Mouse (Mus musculus) intestine, embryonic 15.5 days (tissue): ENCODE data around the gene Carns1. TPM values are rescaled to one million over a fixed set of nuclear protein-coding genes. Genes with fewer than 3 reads are reported as not detected.

ENCODE experiments used
- ATAC-seq: fragments of 200-750 bp; cut with Nextera tagmentation; 2 replicates; pipeline ENCODE4 v1.8.0; 2017; ENCODE audit warnings: moderate TSS enrichment, moderate library complexity
- H3K27ac ChIP-seq: fragments of 300-500 bp; sonication (generic); 2 replicates; pipeline ENCODE4 v1.5.1; 2015; ENCODE audit warnings: mild to moderate bottlenecking, inconsistent platforms
- H3K27me3 ChIP-seq: fragments of 300-500 bp; sonication (generic); replicated peaks from 2 replicates; pipeline ENCODE4 v1.6.1; 2015; ENCODE audit warnings: inconsistent platforms
- H3K36me3 ChIP-seq: fragments of 300-500 bp; sonication (generic); 2 replicates; pipeline ENCODE4 v1.6.1; 2015; ENCODE audit warnings: inconsistent platforms
- H3K4me1 ChIP-seq: fragments of 300-500 bp; sonication (generic); replicated peaks from 2 replicates; pipeline ENCODE4 v1.6.1; 2015; ENCODE audit warnings: inconsistent platforms
- H3K4me2 ChIP-seq: fragments of 300-500 bp; sonication (generic); replicated peaks from 2 replicates; pipeline ENCODE4 v1.6.1; 2015; ENCODE audit warnings: mild to moderate bottlenecking, inconsistent platforms
- H3K4me3 ChIP-seq: fragments of 300-500 bp; sonication (generic); replicated peaks from 2 replicates; pipeline ENCODE4 v1.5.1; 2015; ENCODE audit warnings: inconsistent platforms
- H3K9ac ChIP-seq: fragments of 300-500 bp; sonication (generic); 2 replicates; pipeline ENCODE4 v1.6.1; 2015; ENCODE audit warnings: inconsistent platforms
- H3K9me3 ChIP-seq: fragments of 300-500 bp; sonication (generic); 2 replicates; pipeline ENCODE4 v1.6.1; 2016; ENCODE audit warnings: inconsistent platforms
- WGBS: fragments of 180-500 bp; shearing (Covaris S2); methylation state at CpG from one replicate; pipeline ENCODE4 v1.1.7; 2015; 5-methylcytosine and 5-hydroxymethylcytosine counted together
- polyA plus RNA-seq: library from polyadenylated mRNA; unstranded; fragments of >200 nt; fragmentation: Nextera tagmentation; extraction: Ambion mirVana; gene quantifications from 2 replicates; pipeline ENCODE4 v1.2.1, GENCODE M21; 2015

The Carns1 gene
- polyA plus RNA-seq, 1 experiment from 2014 or later, result 1.7 TPM

GRCm38 (mm10) chr19:4151488-4151860 lies 23.8 kb downstream of the Carns1 start:
- H3K4me1 ChIP-seq, result peaks cover 18% of the 10 kb centered on the region
- peaks cover 9% of the 10 kb centered on the region for H3K36me3 ChIP-seq

DNA sequence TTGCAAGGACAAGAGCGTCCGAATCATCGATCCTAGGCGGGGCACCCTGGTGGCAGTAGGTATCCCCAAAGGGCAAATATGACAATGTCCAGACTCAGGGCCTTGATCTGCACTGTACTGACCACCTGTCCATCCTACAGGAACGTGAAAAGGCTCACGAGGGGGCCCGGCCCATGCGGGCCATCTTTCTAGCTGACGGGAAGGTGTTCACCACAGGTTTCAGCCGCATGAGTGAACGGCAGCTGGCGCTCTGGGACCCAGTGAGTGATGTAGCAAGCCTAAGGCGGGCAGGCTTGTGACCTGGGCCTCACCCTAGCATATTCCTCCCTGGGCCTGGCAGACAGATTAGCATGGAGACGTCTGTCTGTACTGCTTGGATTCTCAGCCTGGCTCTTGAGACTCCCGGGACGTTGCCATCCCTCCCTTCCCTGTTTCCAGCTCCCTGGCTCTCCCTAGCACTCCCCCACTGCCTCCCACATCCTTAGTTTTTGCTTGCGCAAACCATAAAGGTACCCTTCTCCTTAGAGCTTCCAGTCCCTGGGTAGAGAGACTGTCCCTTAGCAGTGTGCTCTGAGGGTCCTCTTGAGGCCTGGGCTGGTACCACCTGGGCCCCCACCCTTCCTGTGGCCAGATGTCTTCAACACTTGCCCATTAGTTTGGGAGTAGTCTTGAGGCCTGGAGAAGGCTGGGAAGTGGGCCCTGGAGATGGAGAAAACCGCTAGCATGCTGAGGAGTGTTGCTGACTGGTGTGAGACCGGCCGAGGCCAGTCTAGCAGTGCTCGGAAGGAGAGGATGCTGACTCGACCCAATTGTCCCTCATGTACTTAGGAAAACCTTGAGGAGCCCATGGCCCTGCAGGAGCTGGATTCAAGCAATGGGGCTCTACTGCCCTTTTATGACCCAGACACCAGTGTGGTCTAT lies 24.5 kb downstream of the Carns1 start:
- no peak overlapping the region for H3K9ac ChIP-seq
- WGBS, result 89% methylated on average over 22 of the region's 22 CpGs

More at GRCm38 (mm10) chr19:4151488-4151860, 23.8 kb downstream of the Carns1 start:
- no peak overlapping the region for H3K9ac ChIP-seq
- no peak overlapping the region for H3K4me3 ChIP-seq
- no peak overlapping the region for H3K4me2 ChIP-seq
- no peaks in the 10 kb centered on the region for H3K9me3 ChIP-seq
- ATAC-seq, result no peak
- H3K27me3 ChIP-seq, result no peaks in the 10 kb centered on the region
- H3K27ac ChIP-seq, result no peak overlapping the region
- WGBS, result 70% methylated on average over 5 of the region's 5 CpGs

GRCm38 (mm10) chr19:4149764-4150461 lies 25.4 kb downstream of the Carns1 start:
- 0 out of 2 replicates have a peak, but pooled peaks have one; percentile 4 for ATAC-seq
- Histone ChIP-seq H3K4me1 (peaks cover 18% of the 10 kb centered on the region), H3K27me3 (no peaks in the 10 kb centered on the region), H3K36me3 (peaks cover 9% of the 10 kb centered on the region), H3K9ac (0 out of 2 replicates have a peak overlapping the region, but pooled peaks have one; percentile 91), H3K27ac (no peak overlapping the region), H3K4me3 (peak overlapping the region; percentile 91), H3K4me2 (peak overlapping the region; percentile 82), H3K9me3 (no peaks in the 10 kb centered on the region)
- WGBS, result 92% methylated on average over 17 of the region's 17 CpGs

More for the DNA sequence above, 24.5 kb downstream of the Carns1 start:
- Histone ChIP-seq H3K4me3 (no peak overlapping the region), H3K9me3 (no peaks in the 10 kb centered on the region), H3K36me3 (peaks cover 9% of the 10 kb centered on the region), H3K27ac (no peak overlapping the region), H3K4me1 (peaks cover 18% of the 10 kb centered on the region), H3K4me2 (no peak overlapping the region), H3K27me3 (no peaks in the 10 kb centered on the region)
- ATAC-seq, result no peak

DNA sequence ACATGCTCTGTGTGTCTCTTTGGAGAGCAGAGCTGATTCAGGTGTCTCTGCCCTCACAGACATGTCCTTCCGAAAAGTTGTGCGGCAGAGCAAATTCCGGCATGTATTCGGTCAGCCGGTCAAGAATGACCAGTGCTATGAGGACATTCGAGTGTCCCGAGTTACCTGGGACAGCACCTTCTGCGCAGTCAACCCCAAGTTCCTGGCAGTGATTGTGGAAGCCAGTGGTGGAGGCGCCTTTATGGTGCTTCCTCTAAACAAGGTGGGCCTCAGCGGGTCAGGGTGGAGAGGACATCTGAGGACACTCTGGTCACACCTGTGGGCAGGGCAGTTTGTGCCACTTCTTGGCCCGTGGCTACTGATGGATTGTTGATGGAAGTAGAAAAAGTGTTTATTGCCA lies 26.0 kb downstream of the Carns1 start:
- ATAC-seq, result 0 out of 2 replicates have a peak, but pooled peaks have one; percentile 5
- Histone ChIP-seq H3K4me1 (peaks cover 18% of the 10 kb centered on the region), H3K4me3 (peak overlapping the region; percentile 91), H3K27me3 (no peaks in the 10 kb centered on the region), H3K9me3 (no peaks in the 10 kb centered on the region), H3K4me2 (peak overlapping the region; percentile 82), H3K9ac (peak overlapping the region; percentile 91), H3K27ac (no peak overlapping the region; the same call in 1 of the 2 replicates), H3K36me3 (peaks cover 9% of the 10 kb centered on the region)
- WGBS, result 79% methylated on average over 11 of the region's 11 CpGs

GRCm38 (mm10) chr19:4148819-4149218 lies 26.5 kb downstream of the Carns1 start:
- WGBS, result under 1% methylated on average over 7 of the region's 8 CpGs
- Histone ChIP-seq H3K36me3 (peaks cover 9% of the 10 kb centered on the region), H3K27me3 (no peaks in the 10 kb centered on the region), H3K9me3 (no peaks in the 10 kb centered on the region), H3K4me3 (peak overlapping the region; percentile 91), H3K27ac (peak overlapping the region; percentile 72), H3K4me1 (peaks cover 18% of the 10 kb centered on the region), H3K4me2 (peak overlapping the region; percentile 82), H3K9ac (peak overlapping the region; percentile 91)
- peak; percentile 55; the same call in 1 of the 2 replicates for ATAC-seq

GRCm38 (mm10) chr19:4148491-4148806 lies 26.8 kb downstream of the Carns1 start, which contains the start of gene Coro1b:
Coro1b (plus strand) TSS chr19:4148619.
- no peaks in the 10 kb centered on the region for H3K9me3 ChIP-seq

DNA sequence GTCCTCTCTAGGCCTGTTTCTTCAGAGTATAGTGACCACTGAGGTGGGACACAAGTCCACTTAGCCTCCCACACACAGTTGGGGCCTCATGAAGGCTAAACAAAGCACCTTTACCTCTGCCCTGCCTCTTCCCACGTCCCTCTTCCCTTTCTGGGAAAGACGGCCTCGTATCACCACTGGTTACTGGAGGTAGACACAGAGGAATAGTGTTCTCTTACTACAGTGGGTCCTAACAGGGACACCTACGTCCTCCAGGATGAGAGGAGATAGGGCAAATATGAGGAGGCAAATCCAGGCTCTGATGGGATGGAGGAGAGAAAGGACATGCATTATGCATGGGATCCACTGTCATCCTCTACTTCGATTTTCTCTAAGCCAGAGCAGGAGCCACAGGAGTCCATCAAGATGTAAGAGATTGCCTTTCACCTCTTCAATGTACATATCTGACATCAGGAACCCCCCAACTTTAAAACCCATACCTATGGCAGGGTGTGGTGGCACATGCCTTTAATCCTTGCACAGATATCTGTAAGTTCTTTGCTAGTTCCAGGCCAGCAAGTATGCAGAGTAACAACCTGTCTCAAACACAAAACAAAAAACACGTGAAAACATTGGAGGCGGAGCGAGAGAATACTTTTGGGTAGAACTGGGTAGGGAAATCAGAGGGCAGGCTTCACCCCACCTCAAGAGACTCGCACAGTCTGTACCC lies 27.3 kb downstream of the Carns1 start:
- H3K4me1 ChIP-seq, result peaks cover 18% of the 10 kb centered on the region
- H3K27ac ChIP-seq, result no peak overlapping the region
- peaks cover 9% of the 10 kb centered on the region; the same call in 1 of the 2 replicates for H3K36me3 ChIP-seq
- H3K9ac ChIP-seq, result peak overlapping the region; percentile 91
- WGBS, result 41% methylated on average over 9 of the region's 9 CpGs
- peak overlapping the region; percentile 82 for H3K4me2 ChIP-seq
- no peaks in the 10 kb centered on the region for H3K27me3 ChIP-seq
- peak; percentile 44; the same call in 1 of the 2 replicates for ATAC-seq
- H3K9me3 ChIP-seq, result no peaks in the 10 kb centered on the region
- peak overlapping the region; percentile 91 for H3K4me3 ChIP-seq

More at GRCm38 (mm10) chr19:4148491-4148806, 26.8 kb downstream of the Carns1 start, which contains the start of gene Coro1b:
- H3K36me3 ChIP-seq, result peaks cover 9% of the 10 kb centered on the region
- H3K27ac ChIP-seq, result peak within 1 kb of the TSS; percentile 72
- under 1% methylated on average over 31 of the region's 33 CpGs for WGBS
- H3K4me1 ChIP-seq, result peaks cover 18% of the 10 kb centered on the region
- H3K27me3 ChIP-seq, result no peaks in the 10 kb centered on the region
- peak within 1 kb of the TSS; percentile 91 for H3K4me3 ChIP-seq
- ATAC-seq, result peak; percentile 96
- H3K4me2 ChIP-seq, result peak within 1 kb of the TSS; percentile 82
- H3K9ac ChIP-seq, result peak within 1 kb of the TSS; percentile 91

- H3K4me3 ChIP-seq, result no peak overlapping the region
- no peak overlapping the region for H3K9ac ChIP-seq
- ATAC-seq, result no peak
- peaks cover 7% of the 10 kb centered on the region; the same call in 1 of the 2 replicates for H3K36me3 ChIP-seq
- H3K27ac ChIP-seq, result no peak overlapping the region
- H3K4me1 ChIP-seq, result peaks cover 18% of the 10 kb centered on the region
- 63% methylated on average over 3 of the region's 3 CpGs for WGBS
- no peaks in the 10 kb centered on the region for H3K9me3 ChIP-seq
- H3K4me2 ChIP-seq, result no peak overlapping the region
- no peaks in the 10 kb centered on the region for H3K27me3 ChIP-seq
Measured at GRCm38 (mm10) chr19:4147022-4147405, 28.3 kb downstream of the Carns1 start.

DNA sequence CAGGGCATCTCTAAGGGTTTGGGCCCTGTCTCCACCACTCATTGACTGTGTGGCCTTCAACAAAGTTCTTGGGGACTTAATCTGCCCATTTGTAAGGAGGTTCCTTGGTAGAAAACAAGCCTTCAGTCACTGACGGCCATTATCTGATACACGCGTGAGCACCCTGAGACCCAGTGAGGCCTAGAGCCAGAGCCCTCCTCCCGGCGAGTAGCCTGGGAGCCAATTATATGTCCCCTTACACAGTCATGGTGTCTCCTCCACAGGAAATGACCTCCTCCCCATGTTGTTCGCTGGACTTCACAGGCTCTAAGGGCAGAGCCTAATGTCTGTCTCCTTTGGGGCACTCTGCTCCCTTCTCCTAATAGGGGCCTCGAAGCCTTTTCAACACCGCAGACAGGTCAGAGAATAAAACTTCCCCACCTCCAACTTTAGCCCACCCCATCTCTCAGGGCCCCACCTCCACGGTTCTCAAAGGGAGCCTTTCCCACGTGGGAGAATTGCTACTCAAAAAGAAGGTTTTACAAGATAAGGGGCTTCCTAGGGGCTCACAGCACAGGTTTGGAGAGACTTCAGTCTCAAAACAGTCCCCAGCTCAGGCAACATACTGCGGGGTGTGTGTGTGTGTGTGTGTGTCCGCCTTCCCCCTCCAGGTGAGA lies 28.8 kb downstream of the Carns1 start:
- Histone ChIP-seq H3K9ac (no peak overlapping the region), H3K4me2 (no peak overlapping the region), H3K4me3 (no peak overlapping the region), H3K36me3 (peaks cover 7% of the 10 kb centered on the region; the same call in 1 of the 2 replicates), H3K27ac (no peak overlapping the region), H3K9me3 (no peaks in the 10 kb centered on the region), H3K4me1 (peaks cover 18% of the 10 kb centered on the region), H3K27me3 (no peaks in the 10 kb centered on the region)
- 65% methylated on average over 12 of the region's 12 CpGs for WGBS
- ATAC-seq, result no peak

DNA sequence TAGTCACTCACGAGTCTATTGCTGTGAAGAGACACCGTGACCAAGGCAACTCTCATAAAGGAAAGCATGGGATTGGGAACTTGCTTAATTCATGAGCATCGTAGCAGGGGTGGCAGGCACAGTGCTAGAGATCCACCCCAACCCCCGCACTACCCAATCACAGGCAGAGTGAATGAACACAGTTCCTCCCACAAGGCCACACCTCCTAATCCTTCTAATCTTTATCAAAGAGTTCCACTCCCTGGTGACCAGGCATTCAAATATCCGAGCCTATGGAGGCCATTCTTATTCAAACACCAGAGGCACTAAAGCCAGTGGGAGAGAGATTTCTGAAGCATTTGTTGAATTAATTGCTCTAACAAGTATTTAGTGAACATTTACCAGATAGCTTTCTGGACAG lies 29.3 kb downstream of the Carns1 start:
- H3K27me3 ChIP-seq, result no peaks in the 10 kb centered on the region
- no peak overlapping the region for H3K4me2 ChIP-seq
- H3K9me3 ChIP-seq, result no peaks in the 10 kb centered on the region
- 86% methylated on average over 5 of the region's 5 CpGs for WGBS
- no peak for ATAC-seq
- H3K36me3 ChIP-seq, result peaks cover 4% of the 10 kb centered on the region; the same call in 1 of the 2 replicates
- peaks cover 18% of the 10 kb centered on the region for H3K4me1 ChIP-seq
- no peak overlapping the region for H3K9ac ChIP-seq
- H3K4me3 ChIP-seq, result no peak overlapping the region
- no peak overlapping the region for H3K27ac ChIP-seq
